Mouse (Mus musculus) urinary bladder, postnatal 36 days (tissue): ENCODE data around the gene Atg4d.
"Not testable (repeated sequence)": the region's sequence is repeated elsewhere in the genome, so short reads cannot be mapped to it uniquely, and the experiment has no call there.

Source experiments
- DNase-seq, 2 experiments: peaks; one replicate each; pipeline ENCODE4 v3.0.0; 2022; ENCODE audit warnings: low spot score in 2 of 2, mixed read lengths in 1 of 2

The Atg4d gene

DNA sequence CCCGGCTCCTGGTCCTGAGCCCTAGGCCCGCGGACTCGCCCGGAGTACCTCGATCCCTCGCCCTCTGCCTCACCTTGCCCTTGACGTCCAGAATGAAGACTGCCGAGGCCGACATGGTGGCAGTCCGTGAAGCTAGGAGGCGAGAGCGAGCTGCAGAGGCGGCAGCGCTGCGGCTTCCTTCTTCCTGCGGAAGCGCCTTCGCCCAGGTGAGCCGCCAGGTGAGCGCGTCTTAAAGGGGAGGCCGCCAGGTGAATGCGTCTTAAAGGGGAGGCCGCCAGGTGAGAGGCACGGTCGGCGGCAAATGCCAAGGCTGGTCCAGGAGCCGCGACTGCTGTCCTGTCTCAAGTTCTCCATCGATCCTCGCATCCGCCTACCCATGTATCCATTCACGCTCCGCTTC is 47.0 kb downstream of the Atg4d start, which contains the start of gene Ap1m2:
TSS of gene Ap1m2 (minus strand) at position 204 of the 400 bp plus-strand sequence.
- peak; percentile 66 to 67 for DNase-seq

DNA sequence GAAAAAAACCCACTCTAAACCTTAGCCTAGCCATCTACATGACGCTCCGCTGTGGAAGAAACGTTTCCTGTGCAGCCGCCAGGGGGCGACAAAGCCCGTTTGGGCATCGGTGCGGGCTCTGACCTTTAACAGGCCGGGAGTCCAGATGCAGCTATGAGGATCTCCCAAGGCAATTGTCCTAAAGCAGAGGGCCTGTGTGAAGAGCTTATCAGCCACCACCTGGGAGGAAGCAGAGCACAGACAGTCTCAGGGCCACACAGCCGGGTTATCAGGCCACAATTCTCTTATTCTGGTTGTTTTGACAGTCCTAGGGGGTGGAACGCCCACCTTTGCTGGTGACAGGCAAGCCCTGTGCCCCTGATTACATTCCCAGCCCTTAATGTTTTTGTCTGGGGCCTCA is 48.3 kb downstream of the Atg4d start:
- peak; percentile 82 to 90 for DNase-seq

DNA sequence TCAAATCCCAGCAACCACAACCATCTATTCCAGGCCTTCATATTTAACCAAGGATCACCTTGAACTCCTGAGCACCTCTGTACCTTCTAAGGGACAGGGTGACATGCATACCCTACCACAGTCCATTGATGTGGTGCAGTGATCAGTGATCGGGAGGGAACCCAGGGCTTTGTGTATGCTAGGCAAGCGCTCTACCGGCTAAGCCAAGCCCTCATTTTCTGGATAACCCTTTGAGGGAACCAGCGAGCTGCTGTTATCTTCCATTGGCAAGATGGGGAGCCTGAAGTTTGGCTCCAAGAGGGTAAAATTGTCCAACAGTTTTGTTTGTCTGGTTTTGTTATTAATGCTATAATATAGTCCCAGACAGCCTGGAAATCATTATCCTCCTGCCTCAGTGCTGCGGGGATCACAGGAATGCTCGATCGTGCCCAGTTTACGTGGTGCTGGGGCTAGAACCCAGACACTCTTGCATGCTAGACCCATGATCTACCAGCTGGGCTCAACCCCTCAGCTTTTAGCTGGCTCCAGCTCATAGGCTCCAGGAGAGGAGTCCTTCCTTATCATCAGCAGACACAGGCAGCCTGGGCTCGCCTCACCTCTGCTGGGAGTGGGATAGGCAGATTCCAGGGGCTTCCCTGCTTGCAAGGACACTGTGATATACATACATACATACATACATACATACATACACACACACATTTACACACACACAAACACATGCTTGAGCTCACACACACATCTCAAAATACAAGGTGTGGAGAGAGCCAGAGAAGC is 49.5 kb downstream of the Atg4d start:
- no peak for DNase-seq

DNA sequence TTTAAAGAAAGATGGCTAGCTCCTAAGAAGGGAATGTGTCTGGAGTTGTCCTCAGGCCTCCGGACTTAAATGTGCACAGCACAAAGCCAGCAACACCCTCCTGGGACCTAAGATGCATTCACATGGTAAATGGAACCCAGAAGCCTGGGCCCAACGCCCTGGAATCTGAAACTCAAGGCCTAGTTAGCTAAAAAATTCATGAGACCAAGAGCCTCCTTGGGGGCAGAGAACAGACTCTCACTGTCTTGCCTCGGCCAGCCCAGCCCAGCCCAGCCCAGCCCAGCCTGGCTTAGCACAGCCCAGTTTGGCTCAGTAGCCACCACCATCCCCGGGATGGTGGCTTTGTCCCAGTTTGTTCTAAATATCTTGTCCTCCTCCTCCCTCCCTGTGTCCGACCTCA is 50.3 kb downstream of the Atg4d start:
- DNase-seq: no peak

DNA sequence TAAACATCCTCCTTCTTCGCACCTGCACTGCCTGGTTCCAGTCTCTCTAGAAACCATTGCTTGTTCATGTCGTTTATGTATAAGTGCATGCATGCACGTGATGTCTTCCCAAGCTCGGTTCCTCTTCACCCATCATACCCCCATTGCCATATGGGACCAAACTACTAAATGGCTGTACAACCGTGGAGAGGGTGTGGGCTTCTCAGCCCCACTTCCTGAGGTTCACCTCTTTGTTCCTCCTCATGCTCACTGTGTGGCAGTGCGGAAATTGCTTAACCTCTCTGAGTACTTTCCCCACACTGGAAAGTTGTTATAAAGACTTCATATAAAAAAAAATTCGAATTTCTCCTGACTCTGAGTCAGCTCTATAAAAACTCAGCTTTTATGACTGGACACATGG is 51.6 kb downstream of the Atg4d start:
- no peak for DNase-seq

DNA sequence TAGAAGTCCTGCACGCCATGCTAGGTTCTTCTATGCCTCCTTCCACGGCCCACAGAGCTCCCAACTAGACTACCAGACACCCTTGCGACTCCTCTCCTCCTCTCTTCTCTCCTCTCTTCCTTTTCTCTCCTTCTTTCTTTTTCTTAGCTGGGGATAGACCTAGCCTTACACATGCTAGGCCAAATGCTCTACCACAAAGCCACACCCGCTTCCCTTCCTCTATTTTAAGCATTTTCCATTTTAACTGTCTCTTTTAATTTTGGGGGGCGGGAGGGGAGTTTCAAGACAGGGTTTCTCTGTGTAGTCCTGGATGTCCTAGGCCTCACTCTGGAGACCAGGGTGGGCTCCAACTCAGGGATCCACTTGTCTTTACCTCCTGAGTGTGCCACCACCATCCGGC is 53.7 kb downstream of the Atg4d start:
- DNase-seq: no peak

DNA sequence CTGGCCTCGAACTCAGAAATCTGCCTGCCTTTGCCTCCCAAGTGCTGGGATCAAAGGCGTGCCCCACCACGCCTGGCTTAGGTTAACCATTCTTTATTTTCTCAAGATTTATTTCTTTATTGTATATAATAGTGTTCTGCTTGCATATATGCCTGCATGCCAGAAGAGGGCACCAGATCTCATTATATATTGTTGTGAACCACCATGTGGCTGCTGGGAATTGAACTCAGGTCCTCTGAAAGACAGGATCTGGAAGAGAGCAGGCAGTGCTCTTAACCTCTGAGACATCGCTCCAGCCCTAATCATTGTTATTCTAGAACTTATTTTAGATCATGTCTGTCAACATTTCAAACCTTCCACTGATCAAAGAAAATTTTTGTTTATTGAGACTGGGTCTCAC is 54.4 kb downstream of the Atg4d start:
- DNase-seq: no peak

DNA sequence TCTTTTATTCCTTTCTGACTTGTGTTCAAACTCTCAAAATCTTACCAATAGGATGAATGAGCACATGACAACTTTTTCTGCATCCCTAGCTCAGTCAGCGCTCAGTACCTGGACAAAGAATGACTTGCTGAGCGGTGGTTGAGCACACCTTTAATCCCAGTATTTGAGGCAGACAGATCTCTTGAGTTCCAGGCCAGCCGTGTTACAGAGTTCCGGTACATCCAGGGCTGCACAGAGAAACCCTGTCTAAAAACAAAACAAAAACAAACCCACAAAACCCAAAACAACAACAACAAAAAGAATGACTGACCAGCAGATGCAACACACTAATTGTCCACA is 55.2 kb downstream of the Atg4d start:
- no peak for DNase-seq

DNA sequence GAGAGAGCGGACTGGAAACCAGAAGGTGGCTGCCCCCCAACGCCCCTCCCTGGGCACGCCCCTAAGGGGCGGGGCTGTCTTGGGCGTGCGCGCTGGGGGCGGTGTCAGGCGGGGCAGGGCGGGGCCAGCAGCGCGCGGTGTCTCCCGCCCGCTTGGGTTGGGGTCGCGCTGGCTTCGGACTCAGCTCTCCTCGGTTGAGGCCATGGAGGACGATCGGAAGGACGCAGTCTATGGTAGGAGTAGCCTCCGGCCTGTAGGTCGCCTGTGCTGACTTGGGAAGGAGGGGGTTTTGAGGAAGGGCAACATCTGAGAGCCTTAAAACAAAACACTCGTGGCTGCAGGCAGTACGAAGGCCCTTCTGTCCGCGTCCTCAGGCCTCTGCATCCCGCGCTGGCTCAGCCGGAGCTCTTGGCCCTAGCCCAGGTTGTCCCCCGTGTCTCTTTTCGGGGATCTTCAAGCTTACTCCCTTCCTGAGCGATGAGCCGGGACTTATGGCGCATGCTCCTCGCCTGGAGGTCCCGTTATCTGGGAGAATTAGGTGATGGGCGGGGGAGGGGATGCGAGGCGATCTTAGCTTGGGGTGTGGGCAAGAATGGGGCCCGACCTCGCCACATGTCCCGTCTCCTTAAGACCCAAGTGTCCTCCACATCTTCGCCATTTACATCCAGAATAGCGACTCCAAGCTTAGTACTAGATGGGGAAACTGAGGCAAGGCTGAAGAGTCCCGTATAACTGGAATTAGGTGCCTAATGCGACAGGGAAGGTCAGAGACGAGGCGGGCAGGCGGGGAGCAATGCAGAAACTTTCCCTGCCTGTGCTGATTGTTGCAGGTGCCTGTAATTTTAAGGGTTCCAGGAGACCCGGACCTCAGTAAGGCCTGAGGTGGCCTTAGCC is 55.8 kb downstream of the Atg4d start, which contains the start of gene Slc44a2:
TSS of gene Slc44a2 (plus strand) at position 80 of the 894 bp plus-strand sequence.
- peak; percentile 82 to 84 for DNase-seq

DNA sequence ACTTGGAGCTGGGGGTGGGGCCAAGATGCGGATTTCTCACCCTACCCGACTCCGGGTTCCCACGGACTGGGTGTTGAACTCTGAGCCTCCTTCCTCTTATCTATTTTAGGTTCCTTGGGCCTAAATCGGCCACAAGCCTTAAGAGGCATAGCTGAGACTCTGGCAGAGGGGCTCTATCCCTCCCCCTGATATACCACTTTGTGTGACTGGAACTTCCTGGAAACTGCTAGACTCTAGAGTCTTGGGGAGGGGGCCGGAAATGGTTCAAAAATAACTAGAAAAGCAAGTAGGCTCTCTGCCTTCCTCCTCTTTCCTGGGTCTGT is 56.4 kb downstream of the Atg4d start:
- no peak for DNase-seq

DNA sequence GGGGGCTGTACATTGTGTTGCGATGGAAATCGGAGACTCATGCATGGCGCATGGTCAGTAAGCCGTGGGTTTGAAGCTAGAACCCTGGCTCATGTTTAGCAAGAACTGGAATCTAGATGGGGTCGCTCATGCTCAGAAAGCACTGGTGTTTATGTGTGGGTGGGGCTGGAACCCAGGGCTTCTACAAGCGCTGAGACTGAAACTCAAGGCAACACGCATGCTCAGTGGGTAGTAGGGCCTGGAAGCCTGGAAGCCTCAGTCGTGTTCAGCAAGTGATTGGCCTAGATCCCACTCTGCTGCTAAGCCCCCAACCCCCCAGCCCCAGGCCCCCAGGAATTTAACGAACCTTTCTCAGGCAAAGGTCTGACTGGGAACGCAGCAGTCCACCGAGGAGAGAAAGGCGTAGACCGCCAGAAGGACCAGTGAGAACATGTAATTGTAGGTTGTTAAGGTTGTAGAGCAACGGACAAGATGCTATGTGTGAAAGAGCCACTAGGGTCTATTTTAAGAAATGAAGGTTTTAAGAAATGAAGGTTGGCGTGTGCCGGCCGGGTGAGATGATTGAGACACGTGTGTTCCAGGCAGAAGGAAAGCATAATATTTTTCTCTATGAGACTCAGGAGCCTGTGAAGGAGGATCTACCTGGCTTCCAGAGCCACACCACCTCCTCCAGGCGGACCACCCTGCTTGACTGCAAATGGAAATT is 57.3 kb downstream of the Atg4d start:
- no peak for DNase-seq

DNA sequence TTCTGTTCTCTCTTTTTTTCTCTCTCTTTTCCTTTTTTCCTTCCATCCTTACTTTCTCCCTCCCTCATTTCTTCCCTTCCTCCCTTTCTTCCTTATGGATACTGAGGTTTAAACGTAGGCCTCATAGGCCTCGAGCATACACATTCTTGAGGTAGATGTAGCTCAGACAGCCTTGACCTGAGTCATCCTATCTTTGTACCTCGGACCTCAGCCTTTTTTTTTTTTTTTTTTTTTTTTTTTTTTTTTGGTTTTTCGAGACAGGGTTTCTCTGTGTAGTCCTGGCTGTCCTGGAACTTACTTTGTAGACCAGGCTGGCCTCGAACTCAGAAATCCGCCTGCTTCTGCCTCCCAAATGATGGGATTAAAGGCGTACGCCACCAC is 57.8 kb downstream of the Atg4d start:
- DNase-seq: not testable (repeated sequence)

DNA sequence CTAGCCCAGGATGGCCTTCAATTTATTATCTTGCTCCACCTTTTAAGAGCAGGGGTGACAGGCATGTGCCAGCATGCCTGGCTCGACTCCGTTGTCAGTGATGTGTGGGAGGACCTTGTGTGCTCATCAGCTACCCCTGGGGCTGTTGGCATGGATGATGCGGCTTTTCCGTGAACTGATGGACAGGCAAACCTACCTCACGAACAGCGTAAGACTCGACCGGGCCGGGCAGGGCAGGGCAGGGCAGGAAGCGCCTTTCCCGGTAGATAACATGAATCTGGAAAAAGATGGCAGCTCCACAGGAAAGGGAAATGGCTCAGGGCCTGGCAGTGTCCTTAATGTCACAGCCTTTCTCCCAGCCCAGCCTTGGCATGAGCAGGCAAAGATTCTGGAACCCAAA is 59.2 kb downstream of the Atg4d start:
- no peak for DNase-seq
